8 mouse cellular contexts compared by ENCODE assay signal in the genomic region with DNA sequence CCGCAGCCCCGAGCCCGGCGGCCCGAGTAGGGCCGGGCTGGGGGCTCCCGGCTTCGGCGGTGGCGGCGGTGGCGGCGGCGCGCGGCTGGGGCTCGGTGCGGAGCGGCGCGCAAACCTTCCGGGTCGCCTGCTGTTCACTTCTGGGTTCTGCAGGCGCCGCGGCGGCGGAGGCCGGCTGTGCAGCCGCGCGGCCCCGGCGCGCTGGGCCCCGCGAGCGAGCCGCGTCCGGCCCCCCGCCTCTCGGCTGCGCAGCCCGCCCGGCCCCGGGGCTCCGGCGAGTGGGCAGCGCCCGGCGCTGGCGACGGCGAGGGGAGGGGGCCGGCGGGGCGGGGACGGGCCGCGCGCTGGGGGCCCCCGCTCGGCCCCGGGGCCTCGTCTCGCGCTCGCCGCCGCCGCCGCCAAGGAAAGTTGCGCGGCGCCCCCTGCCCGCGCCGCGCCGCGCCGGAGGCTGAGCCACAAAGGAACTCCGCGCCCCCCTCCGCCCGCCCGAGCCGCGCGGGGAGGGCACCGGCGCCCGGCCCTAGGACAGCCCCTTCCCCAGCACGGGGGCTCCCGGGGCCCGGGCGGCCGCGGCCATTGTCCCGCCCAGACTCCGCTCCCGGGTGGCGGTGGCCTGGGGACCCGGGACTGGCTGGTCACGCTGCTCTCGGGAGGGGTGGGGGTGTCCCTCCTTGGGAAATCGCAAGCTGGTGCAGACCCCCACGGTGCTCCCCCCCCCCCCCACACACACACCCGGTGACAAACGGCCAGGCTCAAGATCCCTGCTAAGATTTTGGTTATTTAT. TPM values are rescaled to one million over a fixed set of nuclear protein-coding genes. Genes with fewer than 3 reads are reported as not detected.
DNase-seq lines count a peak whose midpoint lies in the region; ATAC-seq and TF ChIP-seq lines count a peak whose summit lies in the region.

A gene (minus strand): TSS at position 3 of the 784 bp plus-strand sequence.

- peak within 1 kb of the TSS; percentile 73 for H3K4me3 ChIP-seq in G1E (ENCODE audit: low read depth, low read length)
- H3K4me3 ChIP-seq in kidney, embryonic 15.5 days (replicated peaks), result peak within 1 kb of the TSS; percentile 79
- H3K4me3 ChIP-seq in liver, embryonic 16.5 days (ENCODE audit: low read depth, low read length), result peak within 1 kb of the TSS; percentile 83
- H3K4me3 ChIP-seq in neural tube, embryonic 15.5 days (replicated peaks), result peak within 1 kb of the TSS; percentile 64

- H3K4me1 ChIP-seq in G1E (ENCODE audit: insufficient read depth, low read depth, low read length), result peaks cover 42% of the 10 kb centered on the region
- peaks cover 50% of the 10 kb centered on the region for H3K4me1 ChIP-seq in kidney, embryonic 15.5 days
- peaks cover 45% of the 10 kb centered on the region for H3K4me1 ChIP-seq in liver, embryonic 16.5 days (ENCODE audit: control insufficient read depth, low read depth, low read length)
- peaks cover 49% of the 10 kb centered on the region for H3K4me1 ChIP-seq in neural tube, embryonic 15.5 days

- no peaks in the 10 kb centered on the region for H3K9me3 ChIP-seq in G1E (replicated peaks)
- no peaks in the 10 kb centered on the region for H3K9me3 ChIP-seq in kidney, embryonic 15.5 days (replicated peaks)
- no peaks in the 10 kb centered on the region for H3K9me3 ChIP-seq in liver, embryonic 16.5 days (replicated peaks; ENCODE audit: control insufficient read depth, low read length)
- no peaks in the 10 kb centered on the region for H3K9me3 ChIP-seq in neural tube, embryonic 15.5 days (replicated peaks)

- H3K36me3 ChIP-seq in G1E (replicated peaks), result peaks cover 14% of the 10 kb centered on the region
- H3K36me3 ChIP-seq in kidney, embryonic 15.5 days, result no peaks in the 10 kb centered on the region; the same call in 1 of the 2 replicates
- no peaks in the 10 kb centered on the region for H3K36me3 ChIP-seq in liver, embryonic 16.5 days (ENCODE audit: control insufficient read depth, insufficient read depth)
- no peaks in the 10 kb centered on the region for H3K36me3 ChIP-seq in neural tube, embryonic 15.5 days

- WGBS in kidney, embryonic 15.5 days, result under 1% methylated on average over 48 of the region's 111 CpGs
- under 1% methylated on average over 62 of the region's 111 CpGs for WGBS in liver, embryonic 16.5 days (ENCODE audit: insufficient replicate concordance)
- 0% methylated on average over 15 of the region's 111 CpGs for WGBS in neural tube, embryonic 15.5 days

- H3K4me2 ChIP-seq in kidney, embryonic 15.5 days, result peak within 1 kb of the TSS; percentile 94
- H3K4me2 ChIP-seq in liver, embryonic 16.5 days (ENCODE audit: low read depth, low read length), result peak within 1 kb of the TSS; percentile 98
- peak within 1 kb of the TSS; percentile 97 for H3K4me2 ChIP-seq in neural tube, embryonic 15.5 days

- TF ChIP-seq CTCF in G1E (IDR thresholded peaks at IDR 0.05; ENCODE audit: low read depth, low read length), result no peak

- H3K27ac ChIP-seq in kidney, embryonic 15.5 days, result peak within 1 kb of the TSS; percentile 99
- peak within 1 kb of the TSS; percentile 91 for H3K27ac ChIP-seq in liver, embryonic 16.5 days (ENCODE audit: low read length)
- H3K27ac ChIP-seq in neural tube, embryonic 15.5 days (replicated peaks), result peak within 1 kb of the TSS; percentile 93

- peak within 1 kb of the TSS; percentile 96 for H3K9ac ChIP-seq in kidney, embryonic 15.5 days
- H3K9ac ChIP-seq in liver, embryonic 16.5 days (ENCODE audit: low read depth, low read length), result peak within 1 kb of the TSS; percentile 91
- peak within 1 kb of the TSS; percentile 97 for H3K9ac ChIP-seq in neural tube, embryonic 15.5 days (replicated peaks)

- H3K27me3 ChIP-seq in G1E (ENCODE audit: insufficient read depth, low read length), result peaks cover 3% of the 10 kb centered on the region; the same call in 1 of the 2 replicates
- no peaks in the 10 kb centered on the region for H3K27me3 ChIP-seq in kidney, embryonic 15.5 days
- no peaks in the 10 kb centered on the region for H3K27me3 ChIP-seq in liver, embryonic 16.5 days (ENCODE audit: control insufficient read depth, insufficient read depth, low read depth, low read length)
- H3K27me3 ChIP-seq in neural tube, embryonic 15.5 days (replicated peaks), result no peaks in the 10 kb centered on the region

- DNase-seq in 3T3-L1 (ENCODE audit: low read depth, low spot score), result peak; percentile 41
- DNase-seq in G1E (ENCODE audit: low spot score), result peak; percentile 38
- peak; percentile 69 to 74 for DNase-seq in cerebellum, postnatal 25 days
- DNase-seq in heart, adult 18-20 months, result peak; percentile 58 to 59
- peak; percentile 84 for DNase-seq in thymus, postnatal 4 days

- ATAC-seq in G1E (ENCODE audit: extremely low read depth, insufficient number of reproducible peaks, low FRiP score, poor library complexity, severe bottlenecking), result no peak
- peak; percentile 61 for ATAC-seq in kidney, embryonic 15.5 days (replicated peaks; ENCODE audit: low FRiP score)
- ATAC-seq in liver, embryonic 16.5 days (ENCODE audit: low read depth), result peak; percentile 45
- ATAC-seq in neural tube, embryonic 15.5 days (ENCODE audit: low FRiP score), result peak; percentile 51

RNA-seq across cellular contexts. Expression of the gene that starts here (rescaled TPM):
- total RNA-seq in G1E (2014; fragmentation: Nextera tagmentation) (26.6 and 39.5 TPM in 2 replicates), G1E (2017) (1.6 and 2.2 TPM in 2 replicates)
- polyA plus RNA-seq in G1E (2012), result 70.0 and 73.8 TPM in 2 replicates
- 1 to 10 TPM; 9.9 TPM for total RNA-seq in heart, adult 18-20 months (2021)
- 37.5 and 43.8 TPM in 2 replicates for polyA plus RNA-seq in kidney, embryonic 15.5 days (2015; fragmentation: Nextera tagmentation; extraction: Ambion mirVana)
- polyA plus RNA-seq in liver, embryonic 16.5 days (2015; fragmentation: Nextera tagmentation; extraction: Ambion mirVana), result 4.8 and 5.2 TPM in 2 replicates
- polyA plus RNA-seq in neural tube, embryonic 15.5 days (2015; fragmentation: Nextera tagmentation; extraction: Ambion mirVana), result 29.3 and 33.6 TPM in 2 replicates
